Mouse (Mus musculus): ENCODE data around the gene Kctd17. TPM values are rescaled to one million over a fixed set of nuclear protein-coding genes. Genes with fewer than 3 reads are reported as not detected.

Gene Kctd17
- polyA plus RNA-seq, 1 experiment = 61.5 TPM

GRCm38 (mm10) chr15:78486564-78486963 lies 58.2 kb downstream of the Kctd17 start:
- no peak for TF ChIP-seq POLR2A (IDR thresholded peaks at IDR 0.05; ENCODE audit: low read depth, low read length)
- TF ChIP-seq CTCF (IDR thresholded peaks at IDR 0.05; ENCODE audit: extremely low read depth, insufficient read depth, insufficient read length, insufficient replicate concordance) = no peak
- WGBS = 71% methylated on average over 1 of the region's 1 CpGs
- H3K27ac ChIP-seq (ENCODE audit: insufficient read depth, low read length) = no peak overlapping the region
- H3K27me3 ChIP-seq (ENCODE audit: control insufficient read depth, insufficient read depth, low read length) = no peaks in the 10 kb centered on the region
- H3K4me3 ChIP-seq (ENCODE audit: extremely low read depth, insufficient read depth, insufficient read length) = no peak overlapping the region
- no peaks in the 10 kb centered on the region for H3K36me3 ChIP-seq (ENCODE audit: control insufficient read depth, insufficient read depth, low read length)
- no peak for DNase-seq (ENCODE audit: low read depth in 1 of 2, low spot score in 2 of 2)
- H3K4me1 ChIP-seq (ENCODE audit: control insufficient read depth, insufficient read depth, insufficient read length) = no peaks in the 10 kb centered on the region

GRCm38 (mm10) chr15:78487066-78487465 lies 58.7 kb downstream of the Kctd17 start:
- TF ChIP-seq POLR2A (IDR thresholded peaks at IDR 0.05; ENCODE audit: low read depth, low read length) = no peak
- no peak for TF ChIP-seq CTCF (IDR thresholded peaks at IDR 0.05; ENCODE audit: extremely low read depth, insufficient read depth, insufficient read length, insufficient replicate concordance)
- Histone ChIP-seq H3K36me3 (ENCODE audit: control insufficient read depth, insufficient read depth, low read length) (no peaks in the 10 kb centered on the region), H3K27ac (ENCODE audit: insufficient read depth, low read length) (no peak overlapping the region), H3K4me1 (ENCODE audit: control insufficient read depth, insufficient read depth, insufficient read length) (no peaks in the 10 kb centered on the region), H3K27me3 (ENCODE audit: control insufficient read depth, insufficient read depth, low read length) (no peaks in the 10 kb centered on the region), H3K4me3 (ENCODE audit: extremely low read depth, insufficient read depth, insufficient read length) (no peak overlapping the region)
- DNase-seq (ENCODE audit: low read depth in 1 of 2, low spot score in 2 of 2) = no peak
- WGBS = 63% methylated on average over 4 of the region's 4 CpGs

Other genes with a start within 250 kb of the Kctd17 start
- not detected in 2 replicates for gene Pvalb, start 222.2 kb upstream of the Kctd17 start, polyA plus RNA-seq (2012; rRNA removed)
- 122 and 137 TPM in 2 replicates for gene Ncf4, start 183.8 kb upstream of the Kctd17 start, polyA plus RNA-seq (2012; rRNA removed)
- gene Csf2rb2, start 122.8 kb upstream of the Kctd17 start, polyA plus RNA-seq (2012; rRNA removed) = 14.4 and 16.4 TPM in 2 replicates
- gene Csf2rb, start 102.8 kb upstream of the Kctd17 start, polyA plus RNA-seq (2012; rRNA removed) = 39.5 and 44.9 TPM in 2 replicates
- gene Tex33, start 32.7 kb upstream of the Kctd17 start, polyA plus RNA-seq (2012; rRNA removed) = not detected in 2 replicates
- 16.3 and 16.8 TPM in 2 replicates for gene Tst, start 22.7 kb upstream of the Kctd17 start, polyA plus RNA-seq (2012; rRNA removed)
- 97.7 and 117 TPM in 2 replicates for gene Mpst, start 22.1 kb upstream of the Kctd17 start, polyA plus RNA-seq (2012; rRNA removed)
- 0.21 and 0.35 TPM in 2 replicates for gene Tmprss6, start 40.1 kb downstream of the Kctd17 start, polyA plus RNA-seq (2012; rRNA removed)
- 63.5 and 84.1 TPM in 2 replicates for gene Il2rb, start 66.7 kb downstream of the Kctd17 start, polyA plus RNA-seq (2012; rRNA removed)
- 22.9 and 23.6 TPM in 2 replicates for gene C1qtnf6, start 102.9 kb downstream of the Kctd17 start, polyA plus RNA-seq (2012; rRNA removed)
- gene Sstr3, start 116.1 kb downstream of the Kctd17 start, polyA plus RNA-seq (2012; rRNA removed) = 0.26 TPM in 1 of 2 replicates, not detected in the other
- 1,941 and 2,027 TPM in 2 replicates for gene Rac2, start 144.2 kb downstream of the Kctd17 start, polyA plus RNA-seq (2012; rRNA removed)
- 136 and 148 TPM in 2 replicates for gene Cyth4, start 168.5 kb downstream of the Kctd17 start, polyA plus RNA-seq (2012; rRNA removed)

All from spleen, adult 2 months (tissue).